Mouse (Mus musculus): ENCODE results near the gene Slc44a1. TPM values are rescaled to one million over a fixed set of nuclear protein-coding genes. Genes with fewer than 3 reads are reported as not detected.

Gene Slc44a1
- polyA plus RNA-seq (2015; fragmentation: Illumina TruSeq; extraction: RNeasy Lipid Tissue Mini Kit (QIAGEN cat#74804); ENCODE audit: insufficient read depth, low replicate concordance): 32.0 TPM

GRCm38 (mm10) chr4:53440010-53440815, at the start of gene Slc44a1:
Slc44a1 (plus strand) TSS chr4:53440413.

GRCm38 (mm10) chr4:53631316-53632010, 191.2 kb downstream of the Slc44a1 start, which contains the start of gene Fsd1l:
Fsd1l (plus strand) TSS chr4:53631471.

Other genes starting within 250 kb of the Slc44a1 start
- 1.3 TPM for gene Fsd1l, start 191.1 kb downstream of the Slc44a1 start, polyA plus RNA-seq (2015; fragmentation: Illumina TruSeq; extraction: RNeasy Lipid Tissue Mini Kit (QIAGEN cat#74804); ENCODE audit: insufficient read depth, low replicate concordance)